Mouse (Mus musculus) CH12F3 (cell line): Measurements from ENCODE around the gene Apoh.

Experiments
- in situ Hi-C: fragments of 300-500 bp; cut with MboI; formaldehyde crosslinking; loops from 2 replicates; pipeline ENCODE4 v1.14.3; 2020; ENCODE audit warnings: low sequenced_read_pairs

The Apoh gene

DNA sequence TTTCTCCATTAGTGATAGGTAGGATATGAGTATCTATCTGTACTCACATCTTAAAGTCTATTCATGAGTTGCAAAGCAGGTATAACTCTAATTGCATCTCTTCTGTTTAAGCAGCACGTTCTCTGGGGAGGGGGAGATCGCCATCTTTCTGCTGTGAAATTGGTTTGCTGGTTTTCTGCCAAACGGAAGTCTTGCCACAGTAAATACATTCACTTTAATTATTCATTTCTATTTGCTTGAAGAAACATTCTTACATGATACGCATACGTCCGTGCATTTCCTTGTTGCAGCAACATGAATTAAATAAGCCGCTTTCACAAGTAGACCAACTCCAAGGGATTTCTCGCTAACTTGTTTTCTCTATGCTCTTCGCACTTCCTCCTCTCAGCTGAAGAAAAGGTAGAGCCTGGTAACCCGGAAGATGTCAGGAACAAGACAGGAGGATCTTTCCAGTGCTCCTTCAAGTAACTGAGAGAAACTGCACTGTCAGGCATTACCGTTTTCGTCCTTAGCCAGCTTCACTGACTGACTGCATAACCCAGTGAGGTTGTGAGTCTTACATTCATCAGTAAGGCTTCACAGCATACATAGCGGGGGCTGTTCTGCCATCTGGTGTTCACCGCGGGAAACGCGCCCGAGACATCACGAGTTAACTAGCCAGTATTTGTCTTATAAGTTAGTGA lies 34.7 kb downstream of the Apoh start:
- in situ Hi-C loops, result loop anchor here (10.0 to 25.0 kb wide), 2 partner anchors 241 to 363 kb away; no protein-coding TSS in a partner anchor

DNA sequence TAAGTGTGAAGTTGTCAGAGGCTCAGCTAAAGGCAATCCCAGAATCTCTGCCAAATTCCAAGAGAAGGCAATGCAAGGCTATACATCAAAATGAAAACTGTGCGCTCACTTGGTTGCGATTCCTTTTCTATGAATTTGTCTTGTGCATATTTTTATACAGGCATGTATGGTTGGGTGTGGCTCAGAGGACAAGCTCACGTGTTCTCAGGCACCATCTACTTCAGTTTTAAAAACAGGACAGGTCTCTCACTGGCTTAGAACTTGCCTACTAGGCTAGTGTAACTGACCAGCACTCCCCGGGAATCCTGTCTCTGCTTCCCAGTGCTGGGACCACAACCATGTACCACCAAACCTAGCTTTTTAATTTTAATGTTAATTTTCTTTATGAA lies 35.2 kb downstream of the Apoh start:
- in situ Hi-C loops, result loop anchor here (10.0 to 25.0 kb wide), 2 partner anchors 241 to 364 kb away; no protein-coding TSS in a partner anchor

DNA sequence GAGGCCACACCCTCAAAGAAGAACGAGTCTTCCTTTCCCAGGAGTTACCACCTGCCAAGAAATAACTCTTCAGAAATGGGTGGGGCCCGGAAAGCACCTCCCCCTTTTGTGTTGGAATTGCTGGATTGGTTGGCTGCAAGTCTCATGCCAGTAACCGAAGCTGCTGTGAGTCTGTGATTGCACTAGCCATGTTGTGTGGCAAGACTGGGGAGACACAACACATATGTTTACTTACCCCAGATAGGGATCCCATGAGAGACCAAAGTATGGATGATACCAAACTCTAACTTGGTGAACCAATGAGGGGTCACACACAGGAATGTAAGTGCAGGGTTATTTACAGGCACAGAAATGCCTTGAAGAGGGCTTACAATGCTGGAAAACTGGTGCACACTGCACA lies 39.5 kb downstream of the Apoh start:
- in situ Hi-C loops, result loop anchor here (25.0 kb wide), 1 partner anchor 245 kb away; no protein-coding TSS in a partner anchor

GRCm38 (mm10) chr11:108384920-108385665 lies 41.9 kb downstream of the Apoh start:
- in situ Hi-C loops, result loop anchor here (25.0 kb wide), 1 partner anchor 248 kb away; no protein-coding TSS in a partner anchor

- in situ Hi-C loops, result loop anchor here (25.0 kb wide), 1 partner anchor 248 kb away; no protein-coding TSS in a partner anchor
Observed at GRCm38 (mm10) chr11:108385666-108386024, 42.5 kb downstream of the Apoh start.

DNA sequence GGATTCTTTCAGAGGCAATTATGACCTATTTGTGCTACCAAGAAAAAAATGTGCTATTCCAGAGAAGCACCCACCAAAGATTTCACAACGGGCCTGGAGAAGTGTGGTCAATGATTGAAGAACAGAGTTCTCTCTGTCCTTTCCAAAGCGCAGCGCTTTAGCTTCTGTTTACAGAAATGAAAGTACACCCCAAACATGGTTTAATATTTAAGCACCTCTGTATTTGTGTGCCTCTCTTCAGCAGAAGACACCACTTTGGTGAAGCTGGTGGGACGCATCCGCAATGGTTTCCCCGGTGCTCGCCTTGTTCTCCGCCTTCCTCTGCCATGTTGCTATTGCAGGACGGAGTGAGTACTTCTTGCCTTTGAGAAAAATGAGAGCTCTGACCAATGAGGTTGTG lies 51.9 kb downstream of the Apoh start:
- in situ Hi-C loops, result loop anchor here (25.0 kb wide), 1 partner anchor 258 kb away; no protein-coding TSS in a partner anchor

DNA sequence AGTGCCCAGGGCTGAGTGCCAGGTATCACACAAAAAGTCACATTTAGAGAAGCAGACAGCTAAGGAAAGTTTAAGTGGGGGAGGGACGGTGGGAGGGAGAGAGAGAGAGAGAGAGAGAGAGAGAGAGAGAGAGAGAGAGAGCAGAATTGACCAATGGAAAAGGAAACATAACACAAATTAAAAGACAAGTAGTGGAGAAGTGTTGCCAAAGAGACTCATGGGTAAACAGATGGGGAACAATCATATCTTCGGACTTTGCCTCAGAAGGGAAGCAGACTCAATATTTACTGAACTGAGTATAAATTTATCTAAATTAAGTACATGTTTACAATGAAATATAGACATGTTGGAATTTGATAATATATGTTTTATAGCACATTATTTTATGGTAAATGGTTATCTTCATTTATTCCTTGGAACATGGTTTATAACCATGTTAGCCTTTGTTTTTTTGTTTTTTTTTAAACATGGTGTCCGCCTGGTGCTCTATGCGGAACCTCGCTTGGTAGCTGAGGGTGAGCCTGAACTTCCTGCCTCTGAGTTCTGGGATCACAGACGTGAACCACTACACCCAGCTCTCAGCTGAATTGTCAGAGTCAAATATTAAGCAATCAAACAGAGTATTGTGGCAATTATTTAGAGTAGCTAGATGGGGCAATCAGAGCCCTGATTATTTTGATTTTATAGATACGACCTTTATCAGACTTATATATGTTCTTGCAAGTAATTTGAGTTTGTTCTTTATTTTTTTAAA lies 53.1 kb downstream of the Apoh start:
- in situ Hi-C loops, result loop anchor here (25.0 kb wide), 1 partner anchor 259 kb away; no protein-coding TSS in a partner anchor

DNA sequence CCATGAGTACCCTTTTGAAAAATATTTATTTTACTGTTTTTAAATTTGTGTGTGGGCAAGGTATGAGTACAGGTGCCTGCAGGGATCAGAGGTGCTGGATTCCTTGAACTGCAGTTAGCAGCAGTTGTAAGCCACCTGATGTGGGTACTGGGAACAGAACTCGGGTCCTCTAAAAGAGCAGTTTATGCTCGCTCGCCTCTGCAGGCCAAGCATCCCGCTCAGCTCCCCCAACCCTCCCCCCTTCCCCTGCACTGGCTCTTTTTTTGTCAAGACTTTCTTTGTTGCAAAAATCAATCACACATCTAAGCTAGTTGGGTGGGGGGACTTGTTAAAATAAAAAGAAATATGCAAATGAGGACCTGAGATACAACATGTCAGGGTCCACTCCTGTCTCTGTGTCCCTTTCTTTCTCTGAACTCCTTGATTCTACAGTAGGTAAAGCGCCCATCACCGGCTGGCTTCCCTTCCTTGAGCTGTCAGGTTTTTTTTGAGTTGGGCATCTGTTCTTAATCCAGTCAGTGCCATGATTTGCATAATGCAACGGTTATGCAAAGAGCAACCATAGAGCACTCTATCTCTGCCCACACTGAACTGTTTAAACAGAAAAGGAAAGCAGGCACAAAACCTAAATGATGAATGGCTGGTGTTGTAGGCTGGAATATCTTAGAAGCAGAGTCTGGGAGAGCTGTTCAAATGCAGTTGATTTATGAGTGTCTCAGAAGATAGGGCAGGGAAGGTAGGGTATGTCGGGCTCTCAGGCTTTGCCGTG lies 66.9 kb downstream of the Apoh start:
- in situ Hi-C loops, result loop anchor here (10.0 kb wide), 1 partner anchor 385 kb away; no protein-coding TSS in a partner anchor

- in situ Hi-C loops, result loop anchor here (10.0 kb wide), 1 partner anchor 392 kb away; no protein-coding TSS in a partner anchor
Observed at GRCm38 (mm10) chr11:108416360-108416759, 73.2 kb downstream of the Apoh start.

- in situ Hi-C loops, result loop anchor here (10.0 kb wide), 1 partner anchor 394 kb away; no protein-coding TSS in a partner anchor
Observed at GRCm38 (mm10) chr11:108418540-108418939, 75.4 kb downstream of the Apoh start.

- in situ Hi-C loops, result loop anchor here (10.0 kb wide), 1 partner anchor 394 kb away; no protein-coding TSS in a partner anchor
Observed at GRCm38 (mm10) chr11:108419242-108419641, 76.1 kb downstream of the Apoh start.

GRCm38 (mm10) chr11:108420751-108421150 lies 77.6 kb downstream of the Apoh start:
- in situ Hi-C loops, result loop anchor here (10.0 kb wide), 1 partner anchor 556 kb away; no protein-coding TSS in a partner anchor

DNA sequence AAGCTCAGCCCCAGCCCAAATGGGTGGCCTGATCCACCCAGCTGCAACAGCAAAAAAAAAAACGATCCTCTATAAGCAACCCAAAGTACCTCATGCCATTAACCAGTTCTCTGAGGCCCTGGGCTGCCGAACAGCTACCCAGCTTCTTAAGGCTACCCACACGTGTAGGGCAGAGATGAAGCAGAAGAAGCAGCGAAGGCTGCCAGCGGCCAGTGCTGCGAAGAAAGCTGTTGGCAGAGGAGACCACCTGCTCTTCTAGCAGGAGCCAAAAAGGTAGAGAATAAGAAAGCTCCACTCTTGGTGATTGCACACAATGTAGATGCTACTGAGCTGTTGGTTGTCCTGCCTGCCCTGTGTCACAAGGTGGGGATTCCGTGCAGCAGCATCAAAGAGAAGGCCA lies 80.1 kb downstream of the Apoh start:
- in situ Hi-C loops, result loop anchor here (10.0 kb wide), 1 partner anchor 558 kb away; no protein-coding TSS in a partner anchor

- in situ Hi-C loops, result loop anchor here (10.0 kb wide), 1 partner anchor 559 kb away; no protein-coding TSS in a partner anchor
Observed at GRCm38 (mm10) chr11:108424111-108424510, 81.0 kb downstream of the Apoh start.

DNA sequence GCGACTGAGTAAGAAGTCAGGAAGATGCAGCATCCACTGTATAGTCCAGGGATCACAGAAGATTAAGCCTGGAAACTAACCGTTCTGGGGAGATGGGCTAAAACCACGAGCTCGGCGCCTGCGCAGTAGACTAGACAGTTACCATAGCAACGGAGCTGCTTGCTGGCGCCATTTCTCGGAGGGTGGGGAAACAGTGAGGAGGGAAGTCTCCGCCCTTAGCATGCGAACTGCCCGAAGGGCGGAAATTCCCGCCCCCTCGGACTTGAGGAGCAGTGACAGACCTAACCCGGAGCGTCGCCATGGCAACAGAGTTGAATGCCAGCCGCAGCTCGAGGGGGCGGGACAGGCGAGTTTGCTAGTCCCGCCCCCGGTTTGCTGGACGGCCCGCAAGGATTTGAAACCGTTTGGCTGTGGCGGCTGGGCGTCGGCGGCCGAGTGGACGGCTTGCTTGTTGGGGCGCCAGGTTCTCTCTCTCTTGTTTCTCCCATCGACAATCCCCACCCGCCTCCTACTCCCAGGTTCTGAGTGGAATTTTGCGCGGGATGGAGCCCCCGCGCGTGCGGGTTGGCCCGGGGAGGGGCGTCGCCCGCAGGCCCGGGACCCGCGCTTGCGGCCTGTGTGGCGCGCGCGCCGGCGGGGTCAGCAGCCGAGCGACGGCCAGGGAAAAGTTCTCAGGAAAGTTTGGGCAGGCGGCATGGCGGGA lies 81.9 kb downstream of the Apoh start, which contains the start of gene Cep112:
Gene Cep112, plus strand, starts transcription at position 304 of the 703 bp plus-strand sequence.
- in situ Hi-C loops, result loop anchor here (10.0 kb wide), 1 partner anchor 560 kb away; no protein-coding TSS in a partner anchor

DNA sequence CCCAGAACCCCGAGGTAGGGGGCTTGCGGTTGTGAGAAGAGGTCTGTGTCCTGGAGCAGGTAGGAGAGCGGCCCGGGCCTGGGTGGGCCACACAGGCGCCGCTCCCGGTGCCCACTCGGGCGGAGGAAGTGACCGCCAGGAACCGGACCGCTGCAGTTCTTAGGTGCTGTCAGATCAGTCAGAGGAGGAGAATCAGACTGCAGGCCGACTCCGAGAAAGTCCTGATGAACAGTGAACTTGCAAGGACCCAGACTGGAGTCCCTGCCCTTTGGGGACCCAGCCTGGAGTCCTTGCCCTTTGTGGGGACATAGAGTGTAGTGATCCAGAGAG lies 82.4 kb downstream of the Apoh start:
- in situ Hi-C loops, result loop anchor here (10.0 kb wide), 1 partner anchor 561 kb away; no protein-coding TSS in a partner anchor

DNA sequence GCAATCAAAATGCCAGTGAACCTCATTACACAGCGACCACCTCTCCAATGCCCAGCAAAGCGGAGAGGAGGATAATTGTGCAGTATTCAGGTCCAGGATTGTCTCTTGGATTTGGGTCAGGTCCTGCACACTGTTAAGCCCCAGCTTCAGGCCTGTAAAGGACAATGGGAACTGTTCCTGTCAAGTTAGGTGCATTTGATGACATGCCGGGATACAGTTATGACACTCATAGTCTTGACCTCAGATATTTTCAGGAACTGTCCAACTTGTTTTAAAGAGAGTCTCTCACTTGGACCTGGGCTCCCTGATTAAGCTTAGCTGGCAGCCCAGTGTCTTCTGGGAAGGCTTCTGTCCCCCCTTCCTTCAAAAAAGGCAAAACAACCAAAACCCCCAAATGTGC lies 82.9 kb downstream of the Apoh start:
- in situ Hi-C loops, result loop anchor here (10.0 kb wide), 1 partner anchor 561 kb away; no protein-coding TSS in a partner anchor

DNA sequence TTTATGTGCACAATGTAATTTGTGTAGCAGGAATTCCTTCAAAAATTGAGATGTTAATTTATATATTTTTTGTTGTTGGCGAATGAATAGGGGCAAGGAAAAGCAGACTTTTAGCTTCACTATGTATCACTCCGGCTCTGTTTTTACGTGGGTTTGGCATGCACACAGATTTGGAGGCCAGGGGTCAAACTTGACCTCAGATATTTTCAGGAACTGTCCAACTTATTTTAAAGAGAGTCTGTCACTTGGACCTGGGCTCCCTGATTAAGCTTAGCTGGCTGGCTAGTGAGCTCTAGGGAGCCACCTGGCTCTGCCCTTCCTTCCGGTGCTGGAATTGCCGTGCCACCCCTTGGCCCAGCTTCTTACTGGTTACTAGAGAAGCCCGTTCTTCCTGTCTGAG lies 84.0 kb downstream of the Apoh start:
- in situ Hi-C loops, result loop anchor here (10.0 kb wide), 1 partner anchor 562 kb away; no protein-coding TSS in a partner anchor

DNA sequence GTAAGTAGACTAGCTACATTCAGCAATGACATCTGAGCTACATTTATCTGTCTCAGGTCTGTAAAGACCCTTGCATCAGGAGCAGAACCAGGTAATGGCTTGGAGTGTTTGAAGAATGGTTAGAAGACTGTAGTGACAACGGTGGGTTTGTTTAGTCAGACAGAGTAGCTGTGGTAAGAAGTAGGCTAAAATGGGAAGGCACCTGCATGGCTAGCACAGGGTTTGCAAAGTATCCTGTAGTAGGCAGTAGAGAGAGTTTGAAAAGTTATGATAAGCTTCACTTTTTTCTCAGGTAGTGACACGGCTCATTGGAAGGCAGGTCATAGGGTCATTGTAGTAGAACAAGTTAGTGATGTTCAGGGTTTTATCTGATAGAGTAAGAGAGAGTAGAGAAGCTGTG lies 85.9 kb downstream of the Apoh start:
- in situ Hi-C loops, result loop anchor here (10.0 kb wide), 1 partner anchor 564 kb away; no protein-coding TSS in a partner anchor
